Mouse (Mus musculus) left cerebral cortex, postnatal 36 days (tissue): ENCODE measurements at regions not wholly inside any gene's neighbourhood (a gene's known extent, or its start where the extent isn't known, plus 50 kb on each side); places are given as distances from the start of the nearest gene placed in this dataset. TPM values are rescaled to one million over a fixed set of nuclear protein-coding genes. Genes with fewer than 3 reads are reported as not detected.

ENCODE experiments used
- DNase-seq, 2 experiments: peaks; one replicate each; pipeline ENCODE4 v3.0.0; 2021 to 2022; ENCODE audit warnings: low spot score in 2 of 2, mixed read lengths in 1 of 2
- intact Hi-C: fragments of 180-260 bp; cut with DNase I; formaldehyde crosslinking; loops from one replicate; pipeline ENCODE4 v1.15.1; 2025
- microRNA-seq: library from miRNA; unstranded; fragments of <30 nt; microRNA quantifications from one replicate; pipeline ENCODE4 v1.2.0, GENCODE M21; 2022

DNA sequence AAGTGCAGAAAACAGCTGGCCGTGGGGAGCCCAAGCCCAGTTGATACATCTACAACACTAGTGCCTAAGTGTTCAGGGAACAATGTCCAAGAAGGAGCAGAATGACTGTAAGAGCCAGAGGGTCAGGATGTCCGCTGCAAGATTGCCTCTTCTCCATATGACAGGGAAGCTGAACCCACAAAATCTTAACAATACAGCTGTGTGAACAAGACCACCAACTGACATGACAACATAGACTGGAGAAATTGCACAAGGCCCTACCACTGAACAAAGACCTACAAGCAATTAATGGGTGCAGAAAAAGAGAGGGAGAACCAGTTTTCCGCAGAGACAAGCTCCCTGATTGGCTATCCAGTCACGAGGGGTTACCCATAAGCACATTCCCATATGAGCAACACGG, 80.2 kb upstream of the Ccdc54 start:
- DNase-seq = no peak
- intact Hi-C loops = no loop called here

DNA sequence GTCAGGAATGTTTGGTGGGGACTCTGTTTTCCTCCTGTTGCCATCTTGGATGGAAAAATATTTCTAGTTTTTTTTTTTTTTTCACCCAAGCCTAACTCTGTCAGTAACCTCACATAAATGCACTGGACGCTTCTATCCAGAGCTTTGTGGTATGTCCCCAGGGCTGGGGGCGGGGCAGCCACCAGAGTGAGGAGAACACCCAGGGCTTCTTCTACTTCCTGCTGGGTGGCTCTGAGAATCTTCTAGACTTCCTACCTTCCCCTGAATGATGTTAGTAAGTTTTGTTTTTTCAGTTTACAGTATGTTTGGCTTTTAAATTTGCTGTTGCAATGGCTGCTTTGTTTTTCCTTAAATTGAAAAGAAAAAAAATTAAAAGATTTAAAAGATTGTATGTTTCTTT, 73.3 kb upstream of the Ccdc54 start:
- no peak for DNase-seq
- intact Hi-C loops = no loop called here

Small RNA genes in the stretch of these regions (microRNA-seq; reads per million reads assigned to microRNA genes)
- gene Mir6363 = not detected
